Mouse (Mus musculus) megakaryocyte, adult 5-6 weeks (primary cell): ENCODE measurements around the gene Ppa2. TPM values are rescaled to one million over a fixed set of nuclear protein-coding genes. Genes with fewer than 3 reads are reported as not detected.

Experiments used
- ATAC-seq: 2 replicates; pipeline ENCODE4 v1.8.0; 2016; ENCODE audit warnings: mild to moderate bottlenecking, inconsistent platforms; ENCODE audit not compliant: poor library complexity, severe bottlenecking
- total RNA-seq, 2 experiments: library from RNA; stranded (forward) in 1 of 2; stranded (reverse) in 1 of 2; fragments of 153-499, 151-499 nt in 1 of 2; fragments of 221-1000, 200-1000 nt in 1 of 2; gene quantifications; 2 replicates each; pipeline versions ENCODE4 v1.2.3 to v1.2.4; 2015 to 2017

The Ppa2 gene
- total RNA-seq, 2 experiments from 2014 or later: 43.8 to 47.2 TPM

- no peak for ATAC-seq
These were observed 19.5 kb downstream of the Ppa2 start for GRCm38 (mm10) chr3:133329406-133329805.

DNA sequence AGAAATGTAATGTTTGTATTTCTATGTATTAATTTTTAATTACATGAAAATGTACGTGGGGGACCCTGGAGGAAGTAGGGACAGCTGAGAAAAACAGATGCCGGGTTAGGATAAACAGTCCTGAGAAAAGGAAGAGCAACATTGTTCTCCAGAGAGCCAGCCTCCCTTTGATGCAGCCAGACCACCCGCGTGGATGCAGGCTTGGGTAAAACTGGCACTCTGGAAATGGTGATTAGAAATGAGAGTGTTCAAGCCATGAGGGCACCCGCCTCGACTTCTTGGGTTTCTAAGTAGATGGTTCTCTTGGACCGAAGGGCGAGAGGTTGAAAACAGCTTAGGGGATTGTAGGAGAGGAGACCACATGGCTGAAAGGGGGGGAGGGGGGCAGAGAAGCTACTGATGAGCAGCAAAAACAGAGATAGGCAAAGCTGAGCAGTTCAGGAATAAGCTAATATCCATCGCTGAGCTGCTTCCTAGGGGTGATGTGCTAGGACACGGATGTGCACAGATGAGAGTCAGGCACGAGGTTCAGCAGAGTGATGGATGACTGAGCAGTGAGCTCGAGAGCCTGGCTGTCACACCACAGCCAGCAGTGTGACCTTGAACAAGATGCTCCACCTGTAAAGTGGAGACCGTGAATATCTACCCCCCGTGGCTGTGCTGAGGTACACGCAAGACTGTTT is 21.4 kb downstream of the Ppa2 start:
- ATAC-seq: no peak

GRCm38 (mm10) chr3:133332280-133332679 is 22.4 kb downstream of the Ppa2 start:
- peak; percentile 55 for ATAC-seq

DNA sequence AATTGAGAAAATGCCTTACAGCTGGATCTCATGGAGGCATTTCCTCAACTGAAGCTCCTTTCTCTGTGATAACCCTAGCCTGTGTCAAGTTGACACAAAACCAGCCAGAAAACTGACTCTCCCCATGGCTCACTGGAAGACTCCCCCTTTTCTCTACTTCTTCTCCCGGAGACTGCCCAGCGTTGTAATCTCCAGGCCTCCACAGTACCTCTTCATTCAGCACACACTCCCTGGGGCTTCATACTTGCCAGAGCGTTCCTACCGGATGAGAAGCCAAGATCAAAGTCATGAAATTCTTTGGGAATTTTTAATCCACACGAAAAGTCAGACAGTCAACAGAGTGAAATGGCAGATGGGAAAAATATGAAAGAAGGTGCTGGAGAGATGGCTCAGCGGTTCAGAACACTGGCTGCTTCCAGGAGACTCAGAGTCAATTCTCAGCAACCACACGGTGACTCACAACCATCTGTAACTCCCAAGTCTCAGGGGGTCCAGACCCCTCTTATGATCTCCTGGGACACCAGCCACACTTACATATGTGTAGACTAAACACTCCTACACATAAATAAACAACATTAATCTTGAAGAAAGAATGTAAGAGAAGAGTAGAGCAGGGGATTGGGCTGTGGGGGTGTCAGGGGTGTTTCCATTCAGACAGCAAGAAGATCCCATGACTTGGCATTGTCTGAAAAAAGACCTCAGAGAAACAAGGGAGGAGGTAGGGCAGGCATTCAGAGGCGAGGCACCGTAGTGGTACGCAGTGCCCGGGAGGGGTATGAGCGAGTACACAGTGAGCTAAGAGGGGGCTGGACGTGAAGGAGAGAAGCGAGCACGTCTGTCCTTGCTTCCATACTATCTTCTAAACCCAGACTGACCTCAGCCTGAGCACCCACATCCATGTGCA is 23.6 kb downstream of the Ppa2 start:
- ATAC-seq: no peak

GRCm38 (mm10) chr3:133334691-133335090 is 24.8 kb downstream of the Ppa2 start:
- ATAC-seq: no peak

DNA sequence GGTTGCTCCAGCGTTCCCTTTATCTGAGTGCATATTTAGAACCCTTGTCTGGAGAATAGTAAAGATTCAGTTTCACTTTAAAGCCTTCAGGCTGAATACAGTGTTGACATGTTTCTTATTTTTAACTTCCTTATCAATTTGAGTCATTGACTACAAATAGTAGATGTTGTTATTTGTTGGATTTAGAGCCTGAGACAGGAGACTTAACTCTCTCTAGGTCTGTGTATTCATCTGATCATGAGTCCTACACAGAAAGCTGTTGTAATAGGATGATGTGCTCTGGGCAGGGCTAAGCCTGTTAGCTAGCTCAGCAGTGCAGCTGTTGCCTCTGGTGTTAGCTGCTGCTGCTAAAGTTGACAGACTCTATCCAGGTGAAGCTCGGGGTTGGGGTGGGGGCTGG is 25.3 kb downstream of the Ppa2 start:
- no peak for ATAC-seq

DNA sequence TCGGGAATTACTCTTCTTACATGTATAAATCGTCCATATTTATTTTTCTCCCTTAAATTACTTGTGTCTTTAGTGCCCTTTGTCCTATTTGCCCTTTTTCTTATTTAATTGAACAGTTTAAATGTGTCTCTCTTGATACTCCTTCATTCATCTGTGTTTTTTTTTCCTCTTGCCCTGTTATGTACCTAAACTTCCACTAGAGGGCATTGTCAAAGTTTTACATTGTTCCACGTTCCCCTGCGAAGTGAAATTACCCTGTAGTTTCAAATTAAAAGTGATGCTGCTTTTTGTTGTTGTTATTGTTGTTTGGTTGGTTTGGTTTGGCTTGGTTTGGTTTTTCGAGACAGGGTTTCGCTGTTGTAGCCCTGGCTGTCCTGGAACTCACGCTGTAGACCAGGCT is 26.5 kb downstream of the Ppa2 start:
- ATAC-seq: 0 out of 2 replicates have a peak, but pooled peaks have one; percentile 37

DNA sequence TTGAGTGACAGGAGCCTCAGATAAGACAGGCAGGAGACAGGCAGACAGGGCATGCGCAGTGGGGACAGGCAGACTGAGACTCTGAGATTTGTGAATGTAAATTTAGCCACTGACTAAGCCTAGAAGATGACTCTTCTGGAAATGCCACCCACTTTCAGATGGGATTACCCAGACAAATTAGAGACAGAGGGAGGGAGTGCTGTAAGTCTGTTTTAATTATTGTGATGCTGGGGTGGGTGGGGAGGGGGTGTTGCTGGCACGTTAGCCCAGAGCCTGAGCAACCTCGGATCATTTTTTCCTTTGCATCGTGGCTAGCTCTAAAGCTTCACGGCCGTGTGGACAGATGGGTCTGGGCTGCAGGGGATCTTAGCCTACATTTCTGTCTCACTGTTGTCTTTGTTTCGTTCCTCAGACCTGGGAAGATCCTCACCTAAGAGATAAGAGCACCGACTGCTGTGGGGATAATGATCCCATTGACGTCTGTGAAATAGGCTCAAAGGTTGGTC is 29.0 kb downstream of the Ppa2 start:
- no peak for ATAC-seq

GRCm38 (mm10) chr3:133339411-133339823 is 29.5 kb downstream of the Ppa2 start:
- peak; percentile 86 for ATAC-seq

GRCm38 (mm10) chr3:133341106-133341505 is 31.2 kb downstream of the Ppa2 start:
- ATAC-seq: no peak

- no peak for ATAC-seq
These were observed 37.6 kb downstream of the Ppa2 start for GRCm38 (mm10) chr3:133347535-133347934.

DNA sequence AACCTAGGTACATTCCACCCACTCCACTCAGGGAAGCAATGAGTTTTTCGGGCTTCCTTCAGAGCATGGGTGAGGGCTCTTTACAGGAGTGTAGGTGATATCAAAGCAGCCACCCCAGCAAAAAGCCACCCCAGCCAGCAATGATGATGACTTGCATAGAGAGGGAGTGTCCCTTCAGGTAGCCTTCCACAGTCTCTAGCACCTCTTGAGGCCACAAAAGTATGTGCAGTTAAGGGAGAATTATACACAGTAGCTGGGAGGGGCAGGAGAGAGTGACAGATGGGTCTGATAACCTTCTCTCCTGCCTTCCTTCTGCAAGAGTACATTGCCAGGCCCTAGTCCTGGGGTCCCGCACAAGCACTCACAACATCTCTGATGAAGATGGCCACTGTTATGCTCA is 38.9 kb downstream of the Ppa2 start:
- ATAC-seq: no peak

DNA sequence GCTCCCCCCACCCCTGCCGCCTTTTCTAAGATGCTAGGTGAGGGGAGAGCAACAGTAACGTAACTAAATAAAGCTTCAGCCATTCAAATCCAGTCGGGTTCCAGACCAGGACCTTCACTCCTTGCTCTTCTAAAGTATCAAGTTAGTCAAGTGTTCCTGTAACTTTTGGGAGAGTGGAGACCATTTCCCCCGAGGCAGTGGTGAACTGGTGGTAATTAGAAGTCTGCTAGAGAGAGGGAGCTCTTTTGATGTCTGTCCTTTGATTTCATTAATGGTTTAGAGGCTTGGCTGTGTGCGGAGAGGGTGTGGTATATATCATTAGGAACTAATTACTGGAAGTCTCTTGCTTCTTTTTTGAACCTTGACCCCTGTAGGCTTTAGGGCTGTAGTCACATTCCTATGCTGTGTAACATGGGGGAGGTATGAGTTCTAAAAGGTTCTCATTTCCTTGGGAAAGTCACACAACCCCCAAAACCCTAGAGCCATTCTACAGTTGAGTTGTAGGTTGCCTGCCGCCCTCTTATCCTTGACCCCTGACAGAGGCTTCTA is 47.6 kb downstream of the Ppa2 start:
- ATAC-seq: no peak

DNA sequence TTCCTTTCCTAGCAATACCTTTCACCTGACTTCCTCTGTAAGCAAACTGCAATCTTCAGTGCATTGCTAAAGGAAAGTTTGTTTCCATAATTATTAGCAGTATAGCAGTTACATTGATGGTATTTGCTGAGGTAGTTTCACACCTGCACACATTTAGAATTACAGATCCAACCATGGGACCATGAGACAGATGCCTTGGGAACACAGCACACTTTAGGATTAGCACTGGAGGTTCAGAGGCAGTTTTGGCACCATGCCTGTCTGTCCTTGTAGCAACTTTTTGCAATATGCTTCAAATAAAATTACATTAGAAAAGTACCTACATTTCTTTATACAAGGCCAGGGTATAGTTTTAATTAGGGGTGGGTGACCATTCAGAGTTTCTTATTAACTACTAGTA is 48.1 kb downstream of the Ppa2 start:
- ATAC-seq: no peak

GRCm38 (mm10) chr3:133361406-133361805 is 51.5 kb downstream of the Ppa2 start:
- no peak for ATAC-seq

DNA sequence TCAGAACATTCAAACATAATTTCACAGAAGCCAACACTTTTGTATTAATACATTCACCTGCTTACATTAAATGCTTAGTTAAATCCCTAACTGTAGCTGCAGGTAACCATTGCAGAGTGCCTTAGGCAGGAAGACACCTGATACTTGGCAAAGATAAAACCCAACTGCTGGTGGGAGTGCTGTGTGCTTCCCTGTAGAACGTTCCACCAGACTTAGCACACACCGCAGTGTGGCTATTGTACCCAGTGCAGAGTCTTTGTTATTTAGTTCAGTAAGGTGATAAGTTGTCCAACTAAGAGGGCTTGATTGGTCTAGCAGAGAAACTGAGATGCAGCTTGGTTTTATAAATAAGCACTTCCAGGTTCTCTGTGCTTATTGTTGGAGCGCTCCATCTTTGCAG is 54.2 kb downstream of the Ppa2 start:
- no peak for ATAC-seq

DNA sequence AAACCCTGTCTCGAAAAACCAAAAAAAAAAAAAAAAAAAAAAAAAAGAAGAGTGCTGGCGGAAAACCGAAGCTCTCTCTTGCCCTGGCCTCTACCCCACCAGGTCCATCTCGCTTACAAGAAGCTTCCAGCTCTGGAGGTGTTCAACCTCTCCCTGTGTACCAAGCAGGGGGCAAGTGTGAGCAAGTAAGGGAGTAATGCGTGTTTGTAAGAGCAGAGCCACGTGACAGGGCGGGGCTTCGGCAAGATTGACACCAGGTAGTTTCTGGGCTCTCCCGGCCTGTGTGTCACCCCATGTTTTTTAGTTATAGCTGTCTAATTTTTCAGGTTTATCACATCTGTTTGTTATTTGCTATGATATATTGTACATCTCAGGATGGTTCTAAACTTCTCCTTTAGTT is 56.2 kb downstream of the Ppa2 start:
- no peak for ATAC-seq

DNA sequence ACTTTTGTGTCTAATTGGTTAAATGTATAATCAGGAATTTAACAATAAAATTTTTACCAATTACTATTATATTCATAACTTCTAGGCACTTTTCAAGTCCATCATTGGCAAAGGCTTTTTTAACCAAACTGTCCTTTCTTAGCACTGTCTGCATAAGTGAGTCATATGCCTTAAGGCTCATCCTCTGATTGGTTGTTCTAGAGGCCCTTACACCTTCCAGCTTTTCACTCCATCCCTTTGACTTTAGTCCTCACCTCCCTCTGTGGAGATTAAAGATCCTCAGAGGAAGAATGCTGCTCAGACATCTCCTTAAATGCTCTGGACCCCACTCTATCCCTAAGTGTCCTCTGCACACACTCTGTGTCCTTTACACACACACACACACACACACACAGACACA is 68.3 kb downstream of the Ppa2 start:
- no peak for ATAC-seq

DNA sequence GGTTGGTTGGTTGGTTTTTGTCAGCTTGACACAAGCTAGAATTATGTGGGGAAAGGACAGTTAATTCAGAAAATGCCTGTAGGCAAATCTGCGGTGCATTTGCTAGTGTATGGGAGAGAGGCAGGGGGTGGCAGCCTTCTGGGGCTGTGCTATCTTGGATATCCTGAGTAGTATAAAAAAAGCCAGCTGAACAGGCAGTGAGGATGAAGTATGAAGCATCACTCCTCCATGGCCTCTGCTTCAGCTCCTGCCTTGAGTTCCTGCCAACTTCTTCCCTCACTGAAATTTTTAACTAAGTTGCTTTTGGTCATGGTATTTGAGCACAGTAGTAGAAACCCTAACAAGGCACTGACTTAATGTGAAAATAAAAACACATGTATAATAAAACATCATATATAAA is 70.1 kb downstream of the Ppa2 start:
- no peak for ATAC-seq

GRCm38 (mm10) chr3:133381519-133381918 is 71.6 kb downstream of the Ppa2 start:
- 0 out of 2 replicates have a peak, but pooled peaks have one; percentile 7 for ATAC-seq

DNA sequence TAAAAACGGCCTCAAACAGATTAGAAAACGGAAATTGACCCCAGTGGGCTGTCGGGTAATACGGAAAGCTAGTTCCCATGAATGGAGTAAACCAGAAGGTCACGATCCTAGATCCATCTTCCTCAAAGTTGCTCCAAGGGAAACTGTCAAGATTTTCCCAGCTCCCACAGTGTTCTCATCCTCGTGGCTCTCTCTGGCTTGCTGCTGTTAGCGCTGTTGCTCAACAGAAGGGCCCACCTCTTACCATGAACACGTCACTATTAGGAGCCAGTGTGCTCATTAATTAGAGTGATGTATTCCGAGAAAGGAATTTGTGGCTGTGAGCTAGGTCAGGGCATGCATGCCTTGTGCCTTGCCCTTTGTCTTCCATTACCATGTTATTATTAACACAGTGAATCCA is 72.2 kb downstream of the Ppa2 start:
- ATAC-seq: no peak
